Comparison of ENCODE assay signal across 9 mouse cellular contexts in genomic region chr4:87648919-87649318, GRCm38 (mm10).
DNase-seq lines count a peak whose midpoint lies in the region; ATAC-seq and TF ChIP-seq lines count a peak whose summit lies in the region.
"Had no signal": no experiment of that assay in that cellular context is flagged by ENCODE, and none has a peak within 500 bp of the region (broad histone marks: within the 10 kb centered on the region; RNA-seq: fewer than 3 reads in every experiment).

No protein-coding gene starts in this region.

- no peaks in the 10 kb centered on the region for H3K9me3 ChIP-seq in heart, postnatal 0 days (replicated peaks; ENCODE audit: control insufficient read depth, low read length)
- peaks cover 3% of the 10 kb centered on the region; the same call in 1 of the 2 replicates for H3K9me3 ChIP-seq in forebrain, embryonic 12.5 days
- no peaks in the 10 kb centered on the region for H3K9me3 ChIP-seq in intestine, postnatal 0 days (ENCODE audit: control insufficient read depth)
- no peaks in the 10 kb centered on the region for H3K9me3 ChIP-seq in neural tube, embryonic 14.5 days (ENCODE audit: control insufficient read depth, low read length)

- no peak for TF ChIP-seq EP300 in heart, postnatal 0 days (IDR thresholded peaks at IDR 0.05; ENCODE audit: low read depth)

- peak overlapping the region; percentile 64 for H3K4me2 ChIP-seq in heart, postnatal 0 days (ENCODE audit: low read depth, low read length)
- H3K4me2 ChIP-seq in forebrain, embryonic 12.5 days: peak overlapping the region; percentile 51
- H3K4me2 ChIP-seq in intestine, postnatal 0 days (replicated peaks; ENCODE audit: low read depth): peak overlapping the region; percentile 69
- H3K4me2 ChIP-seq in neural tube, embryonic 14.5 days (ENCODE audit: low read depth, low read length): 0 out of 2 replicates have a peak overlapping the region, but pooled peaks have one; percentile 43

- ATAC-seq in heart, postnatal 0 days (ENCODE audit: insufficient read depth, low read depth): no peak
- peak; percentile 33 for ATAC-seq in forebrain, embryonic 12.5 days (ENCODE audit: low FRiP score)
- ATAC-seq in intestine, postnatal 0 days: no peak
- ATAC-seq in neural tube, embryonic 14.5 days (ENCODE audit: low read depth): peak; percentile 23

- no peak overlapping the region for H3K4me3 ChIP-seq in heart, postnatal 0 days (ENCODE audit: low read depth, low read length)
- H3K4me3 ChIP-seq in forebrain, embryonic 12.5 days (replicated peaks): no peak overlapping the region
- H3K4me3 ChIP-seq in intestine, postnatal 0 days (ENCODE audit: low read depth, low read length): no peak overlapping the region
- no peak overlapping the region for H3K4me3 ChIP-seq in neural tube, embryonic 14.5 days (ENCODE audit: low read depth, low read length)

- H3K4me1 ChIP-seq in heart, postnatal 0 days (ENCODE audit: control insufficient read depth, insufficient read depth): no peaks in the 10 kb centered on the region
- peaks cover 43% of the 10 kb centered on the region for H3K4me1 ChIP-seq in forebrain, embryonic 12.5 days
- no peaks in the 10 kb centered on the region for H3K4me1 ChIP-seq in intestine, postnatal 0 days (replicated peaks; ENCODE audit: control insufficient read depth, insufficient read depth, low read length)
- peaks cover 7% of the 10 kb centered on the region; the same call in 1 of the 2 replicates for H3K4me1 ChIP-seq in neural tube, embryonic 14.5 days (ENCODE audit: control insufficient read depth, insufficient read depth, low read length)

- H3K36me3 ChIP-seq in heart, postnatal 0 days (replicated peaks; ENCODE audit: control insufficient read depth, insufficient read depth, low read length): no peaks in the 10 kb centered on the region
- H3K36me3 ChIP-seq in forebrain, embryonic 12.5 days (replicated peaks): no peaks in the 10 kb centered on the region
- no peaks in the 10 kb centered on the region for H3K36me3 ChIP-seq in intestine, postnatal 0 days (ENCODE audit: control insufficient read depth, insufficient read depth)
- no peaks in the 10 kb centered on the region for H3K36me3 ChIP-seq in neural tube, embryonic 14.5 days (ENCODE audit: control insufficient read depth, insufficient read depth, low read length)

- H3K27me3 ChIP-seq in heart, postnatal 0 days (ENCODE audit: control insufficient read depth, insufficient read depth, low read length): no peaks in the 10 kb centered on the region
- H3K27me3 ChIP-seq in forebrain, embryonic 12.5 days: peaks cover 5% of the 10 kb centered on the region; the same call in 1 of the 2 replicates
- H3K27me3 ChIP-seq in intestine, postnatal 0 days (replicated peaks; ENCODE audit: control insufficient read depth, insufficient read depth, low read length): no peaks in the 10 kb centered on the region
- H3K27me3 ChIP-seq in neural tube, embryonic 14.5 days (ENCODE audit: control insufficient read depth, insufficient read depth, low read length): no peaks in the 10 kb centered on the region

- DNase-seq in heart, postnatal 0 days (ENCODE audit: low spot score): no peak
- DNase-seq in heart, postnatal 4 days: no peak
- no peak for DNase-seq in frontal cortex, adult 2 months (ENCODE audit: extremely low spot score in 1 of 2, low spot score in 1 of 2)
- DNase-seq in ovary, adult 18-20 months (ENCODE audit: low spot score): no peak
- no peak for DNase-seq in frontal cortex, postnatal 14 days (ENCODE audit: low spot score in 2 of 2)
- DNase-seq: lung, postnatal 36 days had no signal

- H3K27ac ChIP-seq in heart, postnatal 0 days (ENCODE audit: low read depth): no peak overlapping the region
- peak overlapping the region; percentile 77 for H3K27ac ChIP-seq in forebrain, embryonic 12.5 days
- no peak overlapping the region for H3K27ac ChIP-seq in intestine, postnatal 0 days (ENCODE audit: low read depth, low read length)
- H3K27ac ChIP-seq in neural tube, embryonic 14.5 days (ENCODE audit: low read depth, low read length): 0 out of 2 replicates have a peak overlapping the region, but pooled peaks have one; percentile 2

- no peak for TF ChIP-seq CTCF in heart, postnatal 0 days (IDR thresholded peaks at IDR 0.05; ENCODE audit: low read depth)
- TF ChIP-seq CTCF in intestine, postnatal 0 days (IDR thresholded peaks at IDR 0.05; ENCODE audit: low read depth): no peak

- H3K9ac ChIP-seq in heart, postnatal 0 days (replicated peaks; ENCODE audit: low read depth, low read length): 0 out of 2 replicates have a peak overlapping the region, but pooled peaks have one; percentile 38
- H3K9ac ChIP-seq in forebrain, embryonic 12.5 days: no peak overlapping the region; the same call in 1 of the 2 replicates
- H3K9ac ChIP-seq in intestine, postnatal 0 days (ENCODE audit: low read depth, low read length): 0 out of 2 replicates have a peak overlapping the region, but pooled peaks have one; percentile 31
- no peak overlapping the region for H3K9ac ChIP-seq in neural tube, embryonic 14.5 days (replicated peaks; ENCODE audit: low read depth, low read length)

Comparison
In these comparisons a context has a peak if more than half of its experiments do, and no peak if none do; other contexts are left out.
1. ATAC-seq: peak in forebrain, embryonic 12.5 days (single experiment) and neural tube, embryonic 14.5 days (single experiment); none in heart, postnatal 0 days (single experiment) and intestine, postnatal 0 days (single experiment).
2. H3K27ac ChIP-seq: peak in forebrain, embryonic 12.5 days (single experiment) and neural tube, embryonic 14.5 days (single experiment); none in heart, postnatal 0 days (single experiment) and intestine, postnatal 0 days (single experiment).
3. H3K9ac ChIP-seq: peak in heart, postnatal 0 days (single experiment) and intestine, postnatal 0 days (single experiment); none in forebrain, embryonic 12.5 days (single experiment) and neural tube, embryonic 14.5 days (single experiment).
4. Peak in every context shown above with its lines, with median percentiles within 50 percentile points of each other: H3K4me2 ChIP-seq.